Mouse (Mus musculus) liver, embryonic 14.5 days (tissue): Measurements from ENCODE around the gene Lamc2. TPM values are rescaled to one million over a fixed set of nuclear protein-coding genes. Genes with fewer than 3 reads are reported as not detected.

Experiments used
- ATAC-seq: fragments of 200-750 bp; cut with Nextera tagmentation; 2 replicates; pipeline ENCODE4 v1.8.0; 2017; ENCODE audit warnings: moderate number of reproducible peaks, mild to moderate bottlenecking, moderate library complexity; ENCODE audit not compliant: insufficient read depth
- DNase-seq, 3 experiments: peaks; one replicate each; pipeline ENCODE4 v3.0.0-alpha.2; 2012 to 2013; ENCODE audit warnings: low read depth in 3 of 3, low spot score in 3 of 3
- H3K27ac ChIP-seq: fragments of 300-500 bp; sonication (generic); 2 replicates; pipeline ENCODE4 v1.5.1; 2014; ENCODE audit warnings: moderate library complexity, mild to moderate bottlenecking, control low read depth, inconsistent platforms
- H3K27me3 ChIP-seq: fragments of 300-500 bp; sonication (generic); 2 replicates; pipeline ENCODE4 v1.6.1; 2014; ENCODE audit warnings: mild to moderate bottlenecking, low read length, moderate library complexity; ENCODE audit not compliant: control insufficient read depth, insufficient read depth
- H3K36me3 ChIP-seq: fragments of 300-500 bp; sonication (generic); replicated peaks from 2 replicates; pipeline ENCODE4 v1.6.1; 2014; ENCODE audit warnings: low read depth; ENCODE audit not compliant: control insufficient read depth, insufficient read depth
- H3K4me1 ChIP-seq, 2 experiments: fragments of 200-500 bp in 1 of 2; fragments of 300-500 bp in 1 of 2; sonication (generic) in 1 of 2; replicated peaks; 2 replicates each; pipeline ENCODE4 v1.6.1; 2012 to 2014; ENCODE audit warnings: antibody characterized with exemption in 1 of 2, inconsistent platforms in 1 of 2, low read length in 1 of 2; ENCODE audit not compliant: control insufficient read depth in 2 of 2, insufficient read depth in 2 of 2
- H3K4me2 ChIP-seq: fragments of 300-500 bp; sonication (generic); 2 replicates; pipeline ENCODE4 v1.6.1; 2014; ENCODE audit warnings: low read depth, mild to moderate bottlenecking, control low read depth, moderate library complexity
- H3K4me3 ChIP-seq, 2 experiments: fragments of 200-500 bp in 1 of 2; fragments of 300-500 bp in 1 of 2; sonication (generic) in 1 of 2; 2 replicates each; pipeline ENCODE4 v1.5.1; 2012 to 2014; ENCODE audit warnings: low read depth in 2 of 2, low read length in 2 of 2, mild to moderate bottlenecking in 2 of 2, control low read depth in 1 of 2, inconsistent platforms in 1 of 2, moderate library complexity in 1 of 2; ENCODE audit not compliant: insufficient read depth in 1 of 2
- H3K9ac ChIP-seq: fragments of 300-500 bp; sonication (generic); replicated peaks from 2 replicates; pipeline ENCODE4 v1.6.1; 2014; ENCODE audit warnings: mild to moderate bottlenecking, control low read depth, moderate library complexity
- H3K9me3 ChIP-seq: fragments of 300-500 bp; sonication (generic); 2 replicates; pipeline ENCODE4 v1.6.1; 2016; ENCODE audit warnings: low read length, mixed read lengths; ENCODE audit not compliant: control insufficient read depth
- CTCF ChIP-seq: IDR thresholded peaks from 2 replicates; pipeline ENCODE4 v1.5.1; 2016; ENCODE audit warnings: antibody characterized with exemption, low read depth, control low read depth
- EP300 ChIP-seq: IDR thresholded peaks from 2 replicates; pipeline ENCODE4 v1.6.1; 2016; ENCODE audit warnings: antibody characterized with exemption, low read depth
- WGBS: fragments of 180-500 bp; shearing (Covaris S2); extraction: QIAGEN DNeasy Blood & Tissue Kit; methylation state at CpG from one replicate; pipeline ENCODE4 v1.1.7; 2014; ENCODE audit not compliant: insufficient replicate concordance; 5-methylcytosine and 5-hydroxymethylcytosine counted together
- polyA plus RNA-seq, 2 experiments: library from polyadenylated mRNA; depleted of rRNA in 1 of 2; stranded (reverse) in 1 of 2; unstranded in 1 of 2; fragments of >200 nt; fragmentation: Nextera tagmentation in 1 of 2; extraction: Ambion mirVana in 1 of 2; gene quantifications; 2 replicates each; pipeline versions ENCODE4 v1.2.1 to v1.2.3; 2012 to 2014

Gene Lamc2
- polyA plus RNA-seq, 2 experiments: 0.10 to 0.14 TPM

GRCm38 (mm10) chr1:153120544-153120943 lies 65.7 kb downstream of the Lamc2 start:
- TF ChIP-seq EP300 (no peak), CTCF (no peak)
- DNase-seq: no peak
- Histone ChIP-seq H3K36me3 (no peaks in the 10 kb centered on the region), H3K27me3 (no peaks in the 10 kb centered on the region), H3K4me2 (no peak overlapping the region), H3K27ac (no peak overlapping the region), H3K9ac (no peak overlapping the region), H3K4me1 (peaks cover 0 to 2% of the 10 kb centered on the region in 2 experiments; a peak in 2 of 4 replicates), H3K4me3 (no peak overlapping the region), H3K9me3 (no peaks in the 10 kb centered on the region)
- 38% methylated on average over 6 of the region's 6 CpGs for WGBS
- no peak for ATAC-seq

- ATAC-seq (no peak), DNase-seq (no peak)
- no peaks in the 10 kb centered on the region for H3K9me3 ChIP-seq
- 64% methylated on average over 8 of the region's 8 CpGs for WGBS
- no peak overlapping the region for H3K27ac ChIP-seq
- H3K4me1 ChIP-seq: no peaks in the 10 kb centered on the region
- H3K36me3 ChIP-seq: no peaks in the 10 kb centered on the region
- no peak overlapping the region for H3K4me3 ChIP-seq
- no peaks in the 10 kb centered on the region for H3K27me3 ChIP-seq
- TF ChIP-seq EP300: no peak
- TF ChIP-seq CTCF: 0 out of 2 replicates have a peak, but pooled peaks have one; percentile 26
- no peak overlapping the region for H3K9ac ChIP-seq
- no peak overlapping the region for H3K4me2 ChIP-seq
Measured at GRCm38 (mm10) chr1:153115315-153115714, 70.9 kb downstream of the Lamc2 start.

GRCm38 (mm10) chr1:153111596-153111995 lies 74.7 kb downstream of the Lamc2 start:
- 58% methylated on average over 4 of the region's 4 CpGs for WGBS
- H3K4me2 ChIP-seq: no peak overlapping the region
- ATAC-seq: no peak

GRCm38 (mm10) chr1:153109836-153110235 lies 76.4 kb downstream of the Lamc2 start:
- Histone ChIP-seq H3K27ac (no peak overlapping the region), H3K9ac (no peak overlapping the region), H3K4me3 (no peak overlapping the region), H3K4me2 (no peak overlapping the region), H3K4me1 (peaks cover 0 to 5% of the 10 kb centered on the region in 2 experiments; a peak in 1 of 4 replicates), H3K36me3 (no peaks in the 10 kb centered on the region), H3K9me3 (no peaks in the 10 kb centered on the region), H3K27me3 (no peaks in the 10 kb centered on the region)
- DNase-seq (no peak), ATAC-seq (no peak)
- TF ChIP-seq EP300 (no peak), CTCF (no peak)
- 45% methylated on average over 3 of the region's 3 CpGs for WGBS

More at GRCm38 (mm10) chr1:153111596-153111995, 74.7 kb downstream of the Lamc2 start:
- Histone ChIP-seq H3K27me3 (no peaks in the 10 kb centered on the region), H3K9ac (no peak overlapping the region), H3K4me1 (no peaks in the 10 kb centered on the region), H3K27ac (no peak overlapping the region), H3K9me3 (no peaks in the 10 kb centered on the region), H3K4me3 (no peak overlapping the region), H3K36me3 (no peaks in the 10 kb centered on the region)
- DNase-seq: no peak
- no peak for TF ChIP-seq EP300
- TF ChIP-seq CTCF: no peak

GRCm38 (mm10) chr1:153109346-153109745 lies 76.9 kb downstream of the Lamc2 start:
- no peak for ATAC-seq
- no peak for TF ChIP-seq CTCF
- no peak for TF ChIP-seq EP300
- DNase-seq: no peak
- Histone ChIP-seq H3K27ac (no peak overlapping the region), H3K36me3 (no peaks in the 10 kb centered on the region), H3K9me3 (no peaks in the 10 kb centered on the region), H3K4me1 (peaks cover 0 to 5% of the 10 kb centered on the region in 2 experiments; a peak in 1 of 4 replicates), H3K9ac (no peak overlapping the region), H3K27me3 (no peaks in the 10 kb centered on the region), H3K4me2 (no peak overlapping the region), H3K4me3 (no peak overlapping the region)
- WGBS: 55% methylated on average over 5 of the region's 5 CpGs
